Mouse (Mus musculus) CH12.LX (cell line): ENCODE results near the gene P3h3. TPM values are rescaled to one million over a fixed set of nuclear protein-coding genes. Genes with fewer than 3 reads are reported as not detected.

ENCODE experiments used
- DNase-seq: peaks from one replicate; pipeline ENCODE4 v3.0.0-alpha.2; 2013; ENCODE audit errors: extremely low read depth
- H3K27ac ChIP-seq: 2 replicates; pipeline ENCODE4 v1.5.1; 2012; ENCODE audit warnings: low read depth, mild to moderate bottlenecking, control low read depth, moderate library complexity; ENCODE audit not compliant: insufficient read depth
- H3K27me3 ChIP-seq: replicated peaks from 2 replicates; pipeline ENCODE3; 2012; ENCODE audit warnings: inconsistent platforms
- H3K36me3 ChIP-seq, 2 experiments: replicated peaks in 1 of 2; 2 replicates each; pipeline versions ENCODE3 to v1.6.1; 2012; ENCODE audit warnings: inconsistent platforms in 1 of 2, low read length in 1 of 2, mild to moderate bottlenecking in 1 of 2, mixed read lengths in 1 of 2, moderate library complexity in 1 of 2; ENCODE audit not compliant: control insufficient read depth in 1 of 2, insufficient read depth in 1 of 2
- H3K4me1 ChIP-seq, 2 experiments: 2 replicates each; pipeline ENCODE4 v1.6.1; 2012; ENCODE audit warnings: inconsistent platforms in 1 of 2, moderate library complexity in 1 of 2; ENCODE audit not compliant: insufficient read depth in 2 of 2, control insufficient read depth in 1 of 2
- H3K4me2 ChIP-seq: 2 replicates; pipeline ENCODE4 v1.6.1; 2012; ENCODE audit warnings: low read depth, mild to moderate bottlenecking, control low read depth; ENCODE audit not compliant: poor library complexity, insufficient read depth, severe bottlenecking
- H3K4me3 ChIP-seq, 3 experiments: fragments of 150-350 bp in 1 of 3; sonication (generic) in 1 of 3; replicated peaks in 1 of 3; 2 replicates each; pipeline versions ENCODE3 to v1.5.1; 2011 to 2012; ENCODE audit warnings: low read depth in 2 of 3, low read length in 2 of 3, mild to moderate bottlenecking in 2 of 3, moderate library complexity in 2 of 3, control low read depth in 1 of 3, improper control_type of control experiment in 1 of 3, inconsistent platforms in 1 of 3, mixed read lengths in 1 of 3; ENCODE audit not compliant: poor library complexity in 1 of 3
- H3K79me2 ChIP-seq: replicated peaks from 2 replicates; pipeline ENCODE4 v1.6.1; 2012; ENCODE audit warnings: mild to moderate bottlenecking, moderate library complexity; ENCODE audit not compliant: control insufficient read depth, poor library complexity, insufficient read depth, severe bottlenecking; ENCODE audit errors: extremely low read depth
- H3K9ac ChIP-seq: 2 replicates; pipeline ENCODE4 v1.6.1; 2012; ENCODE audit warnings: low read depth, mild to moderate bottlenecking, control low read depth, moderate library complexity; ENCODE audit not compliant: insufficient read depth
- H3K9me3 ChIP-seq: replicated peaks from 2 replicates; pipeline ENCODE3; 2012; ENCODE audit warnings: low read length, inconsistent platforms, mixed read lengths
- BHLHE40 ChIP-seq: IDR thresholded peaks from 2 replicates; pipeline ENCODE4 v1.6.1; 2011; ENCODE audit warnings: mild to moderate bottlenecking, low read depth, low read length, improper control_type of control experiment
- CTCF ChIP-seq, 2 experiments: IDR thresholded peaks in 1 of 2; conservative IDR thresholded peaks in 1 of 2; 2 replicates each; pipeline ENCODE4 v1.5.1; 2011 to 2012; ENCODE audit warnings: low read depth in 2 of 2, low read length in 2 of 2, improper control_type of control experiment in 1 of 2, inconsistent platforms in 1 of 2, mild to moderate bottlenecking in 1 of 2, moderate library complexity in 1 of 2
- EP300 ChIP-seq: IDR thresholded peaks from 2 replicates; pipeline ENCODE4 v1.6.1; 2011; ENCODE audit warnings: low read length, improper control_type of control experiment
- ETS1 ChIP-seq: conservative IDR thresholded peaks from 2 replicates; pipeline ENCODE4 v1.6.1; 2012; ENCODE audit warnings: low read depth, mild to moderate bottlenecking, inconsistent platforms, low read length, improper control_type of control experiment, moderate library complexity
- HCFC1 ChIP-seq: IDR thresholded peaks from 2 replicates; pipeline ENCODE4 v1.6.1; 2012; ENCODE audit warnings: low read depth, mild to moderate bottlenecking, inconsistent platforms, low read length, improper control_type of control experiment
- IRF4 ChIP-seq: IDR thresholded peaks from 2 replicates; pipeline ENCODE4 v1.6.1; 2014; ENCODE audit warnings: low read depth, mild to moderate bottlenecking, inconsistent platforms, low read length, improper control_type of control experiment
- JUN ChIP-seq: IDR thresholded peaks from 2 replicates; pipeline ENCODE4 v1.6.1; 2011; ENCODE audit warnings: low read depth, mild to moderate bottlenecking, low read length, improper control_type of control experiment, moderate library complexity; ENCODE audit not compliant: insufficient read depth
- JUND ChIP-seq: conservative IDR thresholded peaks from 2 replicates; pipeline ENCODE4 v1.6.1; 2011; ENCODE audit warnings: low read depth, low read length, improper control_type of control experiment
- KAT2A ChIP-seq: IDR thresholded peaks from 2 replicates; pipeline ENCODE4 v1.6.1; 2012; ENCODE audit warnings: low read length, improper control_type of control experiment, inconsistent platforms; ENCODE audit not compliant: insufficient replicate concordance
- MAFK ChIP-seq: IDR thresholded peaks from 2 replicates; pipeline ENCODE4 v1.6.1; 2011; ENCODE audit warnings: low read length, improper control_type of control experiment; ENCODE audit not compliant: insufficient replicate concordance
- MAX ChIP-seq: IDR thresholded peaks from 2 replicates; pipeline ENCODE4 v1.6.1; 2011; ENCODE audit warnings: low read length, improper control_type of control experiment
- MXI1 ChIP-seq: IDR thresholded peaks from 2 replicates; pipeline ENCODE4 v1.6.1; 2011; ENCODE audit warnings: mild to moderate bottlenecking, low read depth, low read length, improper control_type of control experiment
- NELFE ChIP-seq: IDR thresholded peaks from 2 replicates; pipeline ENCODE4 v1.6.1; 2011; ENCODE audit warnings: low read depth, low read length, improper control_type of control experiment
- NRF1 ChIP-seq: IDR thresholded peaks from 2 replicates; pipeline ENCODE4 v1.6.1; 2014; ENCODE audit warnings: low read depth, mild to moderate bottlenecking, inconsistent platforms, low read length, improper control_type of control experiment, moderate library complexity
- PAX5 ChIP-seq: IDR thresholded peaks from 2 replicates; pipeline ENCODE4 v1.6.1; 2012; ENCODE audit warnings: low read length, inconsistent platforms, mixed read lengths
- POLR2A ChIP-seq: IDR thresholded peaks from 2 replicates; pipeline ENCODE4 v1.6.1; 2011; ENCODE audit warnings: low read depth, mild to moderate bottlenecking, improper control_type of control experiment, low read length
- RCOR1 ChIP-seq: conservative IDR thresholded peaks from 2 replicates; pipeline ENCODE4 v1.6.1; 2012; ENCODE audit warnings: low read depth, mild to moderate bottlenecking, inconsistent platforms, low read length, improper control_type of control experiment
- TBP ChIP-seq: conservative IDR thresholded peaks from 2 replicates; pipeline ENCODE4 v1.6.1; 2011; ENCODE audit warnings: low read depth, low read length, improper control_type of control experiment
- TCF12 ChIP-seq: IDR thresholded peaks from 2 replicates; pipeline ENCODE4 v1.6.1; 2014; ENCODE audit warnings: low read depth, mild to moderate bottlenecking, inconsistent platforms, low read length, improper control_type of control experiment
- USF1 ChIP-seq: IDR thresholded peaks from 2 replicates; pipeline ENCODE4 v1.6.1; 2014; ENCODE audit warnings: low read depth, mild to moderate bottlenecking, inconsistent platforms, low read length, improper control_type of control experiment
- USF2 ChIP-seq: conservative IDR thresholded peaks from 2 replicates; pipeline ENCODE4 v1.6.1; 2011; ENCODE audit warnings: low read depth, low read length, improper control_type of control experiment
- ZC3H11A ChIP-seq: IDR thresholded peaks from 2 replicates; pipeline ENCODE4 v1.6.1; 2012; ENCODE audit warnings: low read depth, mild to moderate bottlenecking, inconsistent platforms, low read length, improper control_type of control experiment
- ZMIZ1 ChIP-seq: IDR thresholded peaks from 2 replicates; pipeline ENCODE4 v1.6.1; 2012; ENCODE audit warnings: low read depth, mild to moderate bottlenecking, inconsistent platforms, low read length, improper control_type of control experiment
- ZNF384 ChIP-seq: IDR thresholded peaks from 2 replicates; pipeline ENCODE4 v1.6.1; 2012; ENCODE audit warnings: low read depth, low read length, improper control_type of control experiment, inconsistent platforms
- dilution Hi-C: fragments of 300-500 bp; cut with MboI; formaldehyde crosslinking; loops from 2 replicates; pipeline ENCODE4 v1.14.3; 2020; ENCODE audit warnings: low sequenced_read_pairs; ENCODE audit not compliant: extremely low pct_unique_long_range_greater_than_20kb, extremely low pct_ligation_motif_present
- in situ Hi-C: fragments of 300-500 bp; cut with MboI; formaldehyde crosslinking; loops from 3 replicates; pipeline ENCODE4 v1.14.3; 2019; ENCODE audit warnings: low sequenced_read_pairs, low pct_ligation_motif_present, low pct_unique_long_range_greater_than_20kb, mixed read lengths
- polyA plus RNA-seq: library from polyadenylated mRNA; unstranded; fragments of >175 nt; gene quantifications from 2 replicates; pipeline ENCODE4 v1.2.1, GENCODE M21; 2012; ENCODE audit warnings: low read depth; ENCODE audit not compliant: insufficient read length
- total RNA-seq, 2 experiments: library from RNA; depleted of rRNA; stranded (reverse); fragments of 300-350 nt in 1 of 2; fragments of >200 nt in 1 of 2; gene quantifications; 2 replicates each; pipeline ENCODE4 v1.2.3; 2012 to 2014

Gene P3h3
- total and polyA plus RNA-seq, 3 experiments, result 0.31 to 0.34 TPM; not detected in 1

DNA sequence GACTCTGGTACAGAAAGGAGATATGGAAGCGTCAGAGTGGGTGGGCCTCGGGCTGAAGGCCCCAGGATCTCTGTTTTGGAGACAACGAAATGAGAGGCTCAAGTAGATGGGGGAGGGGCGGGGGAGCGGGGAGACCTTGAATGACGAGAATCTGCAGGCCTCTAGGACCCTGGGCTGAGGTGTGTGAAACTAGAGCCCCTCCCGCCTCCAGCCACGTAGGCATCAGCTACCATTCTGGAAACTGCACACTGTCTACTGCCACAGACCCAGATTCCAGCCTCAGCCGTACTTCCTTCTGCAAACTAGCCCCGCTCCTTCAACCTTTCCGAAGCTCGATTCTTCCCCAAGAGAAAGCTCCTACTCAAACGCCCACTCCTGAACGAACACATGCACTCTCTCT lies 1.2 kb downstream of the P3h3 start:
- dilution Hi-C loops, result no loop called here

GRCm38 (mm10) chr6:124854647-124855046 lies 2.9 kb downstream of the P3h3 start:
- Histone ChIP-seq H3K36me3 (no peaks in the 10 kb centered on the region), H3K79me2 (no peaks in the 10 kb centered on the region), H3K9me3 (no peaks in the 10 kb centered on the region), H3K27me3 (peaks cover 44% of the 10 kb centered on the region), H3K27ac (no peak overlapping the region), H3K4me1 (peaks cover 0 to 6% of the 10 kb centered on the region in 2 experiments; a peak in 2 of 4 replicates), H3K4me3 (no peak overlapping the region), H3K9ac (no peak overlapping the region), H3K4me2 (no peak overlapping the region)
- no peak for TF ChIP-seq EP300
- DNase-seq, result no peak
- dilution Hi-C loops (no loop called here), in situ Hi-C loops (loop anchor here (25.0 kb wide), 1 partner anchor 183 kb away; the partner anchor contains the start of genes Acrbp and Ing4)

More for the DNA sequence above, 1.2 kb downstream of the P3h3 start:
- Histone ChIP-seq H3K9me3 (no peaks in the 10 kb centered on the region), H3K27ac (no peak overlapping the region), H3K79me2 (no peaks in the 10 kb centered on the region), H3K4me3 (peak overlapping the region in 1 of 3 experiments; percentile 54), H3K4me1 (peaks cover 5 to 13% of the 10 kb centered on the region in 2 experiments), H3K36me3 (no peaks in the 10 kb centered on the region), H3K27me3 (peaks cover 39% of the 10 kb centered on the region), H3K4me2 (peak overlapping the region; percentile 73), H3K9ac (no peak overlapping the region)
- TF ChIP-seq TCF12 (no peak), KAT2A (no peak), MAFK (no peak), POLR2A (no peak), NELFE (no peak), NRF1 (no peak), MAX (no peak), CTCF (conservative IDR thresholded peaks at IDR 0.05 in 1 of 2, IDR thresholded peaks at IDR 0.05 in 1 of 2; ENCODE audit: low read depth in 2 of 2, low read length in 2 of 2) (no peak), MXI1 (no peak), BHLHE40 (no peak), TBP (no peak), JUN (no peak), EP300 (no peak), ETS1 (no peak)
- no peak for DNase-seq
- in situ Hi-C loops, result loop anchor here (25.0 kb wide), 1 partner anchor 181 kb away; the partner anchor contains the start of genes Acrbp and Ing4

DNA sequence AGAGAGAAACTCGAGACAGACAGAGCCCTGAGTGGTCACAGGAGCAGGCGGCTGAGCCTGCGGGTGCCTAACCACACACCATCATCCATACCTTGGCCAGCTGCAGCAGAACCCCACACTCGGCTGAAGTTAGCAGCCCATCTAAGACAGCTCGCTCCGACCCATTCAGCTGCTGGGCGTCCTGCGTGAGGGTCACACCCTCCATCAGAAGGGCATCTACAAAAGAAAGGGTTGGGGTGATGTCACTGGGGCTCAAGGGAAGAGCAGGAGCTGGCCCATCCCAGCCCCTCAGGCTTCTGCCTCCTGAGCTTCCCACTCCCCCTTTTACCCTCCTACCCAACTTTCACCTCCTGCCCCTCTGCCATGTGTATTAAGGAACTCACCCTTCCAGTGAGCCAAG lies 7.0 kb downstream of the P3h3 start:
- Histone ChIP-seq H3K9ac (no peak overlapping the region), H3K4me2 (no peak overlapping the region), H3K4me3 (no peak overlapping the region), H3K27me3 (peaks cover 48% of the 10 kb centered on the region), H3K79me2 (no peaks in the 10 kb centered on the region), H3K27ac (no peak overlapping the region), H3K4me1 (peaks cover 0 to 4% of the 10 kb centered on the region in 2 experiments; a peak in 2 of 4 replicates), H3K9me3 (no peaks in the 10 kb centered on the region), H3K36me3 (no peaks in the 10 kb centered on the region)
- TF ChIP-seq USF1 (no peak), USF2 (no peak), ZC3H11A (no peak), ZMIZ1 (no peak), HCFC1 (no peak), KAT2A (no peak), JUND (no peak), CTCF (conservative IDR thresholded peaks at IDR 0.05 in 1 of 2, IDR thresholded peaks at IDR 0.05 in 1 of 2; ENCODE audit: low read depth in 2 of 2, low read length in 2 of 2) (no peak), ZNF384 (no peak), IRF4 (no peak), PAX5 (no peak), RCOR1 (no peak)
- dilution Hi-C loops, result no loop called here
- in situ Hi-C loops, result loop anchor here (25.0 kb wide), 1 partner anchor 187 kb away; the partner anchor contains the start of genes Acrbp and Ing4
- no peak for DNase-seq
